Mouse (Mus musculus): Measurements from ENCODE around the gene Sptssb. TPM values are rescaled to one million over a fixed set of nuclear protein-coding genes. Genes with fewer than 3 reads are reported as not detected.

Gene Sptssb
- 0.17 TPM in 1 of 2 replicates, not detected in the other for polyA plus RNA-seq (2016; fragmentation: Nextera tagmentation; extraction: Ambion mirVana)

DNA sequence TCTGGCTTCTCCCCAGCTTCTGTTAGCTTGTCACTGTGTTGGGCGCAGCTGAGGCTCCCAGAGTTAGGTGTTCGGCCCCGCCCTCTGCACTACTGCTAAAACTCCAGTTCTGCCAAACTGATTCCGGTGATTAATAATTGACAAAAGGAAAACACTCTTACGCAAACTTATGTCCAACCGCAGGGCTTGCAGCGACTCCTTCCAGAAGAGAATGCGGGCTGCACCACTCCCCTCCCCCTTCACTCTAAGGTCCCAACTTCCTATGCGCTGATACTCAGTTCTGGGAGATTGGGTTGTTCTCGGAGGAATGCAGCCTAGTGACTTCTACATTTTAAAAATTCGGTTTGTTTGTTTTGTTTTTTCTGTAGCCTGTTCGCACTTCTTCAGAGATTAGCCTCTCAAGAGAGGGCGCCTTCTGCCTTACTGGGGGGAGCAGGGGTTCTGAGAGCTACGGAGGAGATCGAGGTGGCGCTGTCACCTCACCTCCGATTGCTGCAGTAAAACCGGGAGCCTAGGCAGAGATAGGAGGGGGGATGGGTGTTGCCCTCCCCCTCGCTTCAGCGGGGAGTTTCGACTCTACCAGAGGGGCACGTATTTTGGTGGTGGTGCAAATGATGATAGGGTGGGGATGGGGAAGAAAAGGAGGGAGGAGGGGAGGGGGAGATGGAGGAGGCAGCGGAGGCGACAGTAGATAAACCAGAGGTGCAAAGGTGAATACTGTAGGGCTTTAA, at the start of gene Sptssb:
Gene Sptssb (minus strand): TSS at position 83 of the 731 bp plus-strand sequence.
- Histone ChIP-seq H3K36me3 (replicated peaks) (no peaks in the 10 kb centered on the region), H3K4me2 (peak within 1 kb of the TSS; percentile 97), H3K9me3 (no peaks in the 10 kb centered on the region), H3K4me3 (replicated peaks) (peak within 1 kb of the TSS; percentile 53), H3K9ac (peak within 1 kb of the TSS; percentile 53), H3K4me1 (peaks cover 16% of the 10 kb centered on the region), H3K27me3 (peaks cover 22% of the 10 kb centered on the region), H3K27ac (no peak within 1 kb of the TSS)
- peak; percentile 59 for ATAC-seq (ENCODE audit: low FRiP score)
- 2% methylated on average over 24 of the region's 24 CpGs for WGBS

GRCm38 (mm10) chr3:69908074-69908473, 48.3 kb upstream of the Sptssb start:
- H3K4me2 ChIP-seq = no peak overlapping the region
- 62% methylated on average over 4 of the region's 4 CpGs for WGBS
- H3K9ac ChIP-seq = no peak overlapping the region
- no peak for ATAC-seq (ENCODE audit: low FRiP score)
- no peak overlapping the region for H3K27ac ChIP-seq
- no peaks in the 10 kb centered on the region for H3K27me3 ChIP-seq
- no peaks in the 10 kb centered on the region for H3K9me3 ChIP-seq
- H3K4me1 ChIP-seq = peaks cover 4% of the 10 kb centered on the region; the same call in 1 of the 2 replicates
- no peaks in the 10 kb centered on the region for H3K36me3 ChIP-seq (replicated peaks)
- no peak overlapping the region for H3K4me3 ChIP-seq (replicated peaks)

GRCm38 (mm10) chr3:69907564-69907963, 47.8 kb upstream of the Sptssb start:
- Histone ChIP-seq H3K9ac (no peak overlapping the region), H3K36me3 (replicated peaks) (no peaks in the 10 kb centered on the region), H3K9me3 (no peaks in the 10 kb centered on the region), H3K4me2 (no peak overlapping the region), H3K4me3 (replicated peaks) (no peak overlapping the region), H3K27ac (no peak overlapping the region), H3K4me1 (no peaks in the 10 kb centered on the region), H3K27me3 (no peaks in the 10 kb centered on the region)
- ATAC-seq (ENCODE audit: low FRiP score) = 0 out of 2 replicates have a peak, but pooled peaks have one; percentile 46
- WGBS = 58% methylated on average over 6 of the region's 6 CpGs

DNA sequence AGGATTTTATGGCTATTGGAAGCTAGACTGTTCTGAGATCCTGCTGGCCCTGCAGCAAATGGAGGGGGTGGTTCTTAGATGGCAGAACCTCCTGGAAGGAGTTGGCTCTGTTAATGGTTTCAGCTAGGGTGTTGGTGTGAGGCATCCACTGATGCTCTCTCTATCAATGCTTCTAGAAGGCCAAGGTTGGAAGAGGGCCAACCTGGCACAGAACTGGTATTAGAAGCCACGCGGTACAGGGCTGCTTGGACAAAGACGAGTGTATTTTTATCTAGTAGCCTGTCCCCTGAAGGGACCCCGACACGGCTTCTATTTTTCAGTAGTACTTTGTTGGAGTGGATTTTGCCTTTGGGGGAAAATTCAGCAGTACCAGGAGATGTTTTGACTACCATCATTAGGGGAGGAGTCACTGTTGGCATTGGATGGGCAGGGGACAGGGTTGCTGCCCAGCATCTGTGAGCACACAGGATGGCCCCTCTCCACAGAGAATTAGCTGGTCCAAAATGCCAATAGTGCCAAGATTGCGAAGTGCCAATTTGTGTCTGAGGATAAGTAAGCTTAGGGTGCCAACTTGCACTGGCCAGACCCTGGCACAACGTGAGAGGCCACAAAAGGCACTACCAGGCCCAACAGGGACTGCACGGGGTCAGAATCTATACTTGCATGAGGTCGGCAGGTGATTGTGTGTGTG, 43.2 kb upstream of the Sptssb start:
- Histone ChIP-seq H3K36me3 (replicated peaks) (no peaks in the 10 kb centered on the region), H3K9me3 (no peaks in the 10 kb centered on the region), H3K4me3 (replicated peaks) (no peak overlapping the region), H3K4me1 (no peaks in the 10 kb centered on the region), H3K4me2 (no peak overlapping the region), H3K27me3 (no peaks in the 10 kb centered on the region), H3K27ac (no peak overlapping the region), H3K9ac (no peak overlapping the region)
- no peak for ATAC-seq (ENCODE audit: low FRiP score)
- 93% methylated on average over 9 of the region's 9 CpGs for WGBS

GRCm38 (mm10) chr3:69902382-69902781, 42.6 kb upstream of the Sptssb start:
- no peak overlapping the region for H3K9ac ChIP-seq
- no peaks in the 10 kb centered on the region for H3K9me3 ChIP-seq
- no peak overlapping the region for H3K27ac ChIP-seq
- H3K4me2 ChIP-seq = no peak overlapping the region
- H3K4me3 ChIP-seq (replicated peaks) = no peak overlapping the region
- no peak for ATAC-seq (ENCODE audit: low FRiP score)
- WGBS = 71% methylated on average over 2 of the region's 2 CpGs
- no peaks in the 10 kb centered on the region for H3K4me1 ChIP-seq
- no peaks in the 10 kb centered on the region for H3K36me3 ChIP-seq (replicated peaks)
- H3K27me3 ChIP-seq = no peaks in the 10 kb centered on the region

- Histone ChIP-seq H3K4me2 (no peak overlapping the region), H3K36me3 (replicated peaks) (no peaks in the 10 kb centered on the region), H3K27me3 (no peaks in the 10 kb centered on the region), H3K9ac (no peak overlapping the region), H3K27ac (no peak overlapping the region), H3K4me3 (replicated peaks) (no peak overlapping the region), H3K9me3 (no peaks in the 10 kb centered on the region), H3K4me1 (no peaks in the 10 kb centered on the region)
- ATAC-seq (ENCODE audit: low FRiP score) = no peak
These were observed 42.2 kb upstream of the Sptssb start for GRCm38 (mm10) chr3:69901874-69902381.

DNA sequence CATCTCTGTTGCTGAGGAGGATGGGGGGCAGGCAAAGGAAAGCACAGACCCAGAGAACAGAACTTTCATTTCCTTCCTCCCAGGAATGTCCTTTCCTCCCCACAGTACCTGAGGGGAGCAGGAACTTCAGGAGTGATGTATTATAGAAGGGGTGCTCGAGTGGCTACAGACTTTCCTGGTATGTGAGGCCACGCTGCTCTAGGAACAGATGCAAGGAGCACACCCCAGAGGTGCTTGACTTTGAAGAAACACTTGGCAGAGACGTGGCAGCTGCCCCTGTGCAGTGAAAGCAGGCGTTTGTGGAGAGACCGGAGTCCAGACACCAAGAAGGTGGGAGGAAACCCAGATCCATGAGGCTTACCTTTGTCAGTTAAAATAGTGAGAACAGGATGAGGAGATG, 40.6 kb upstream of the Sptssb start:
- Histone ChIP-seq H3K4me2 (no peak overlapping the region), H3K36me3 (replicated peaks) (no peaks in the 10 kb centered on the region), H3K9me3 (no peaks in the 10 kb centered on the region), H3K27me3 (no peaks in the 10 kb centered on the region), H3K9ac (no peak overlapping the region), H3K4me1 (no peaks in the 10 kb centered on the region), H3K4me3 (replicated peaks) (no peak overlapping the region), H3K27ac (no peak overlapping the region)
- WGBS = 82% methylated on average over 5 of the region's 5 CpGs
- no peak for ATAC-seq (ENCODE audit: low FRiP score)

DNA sequence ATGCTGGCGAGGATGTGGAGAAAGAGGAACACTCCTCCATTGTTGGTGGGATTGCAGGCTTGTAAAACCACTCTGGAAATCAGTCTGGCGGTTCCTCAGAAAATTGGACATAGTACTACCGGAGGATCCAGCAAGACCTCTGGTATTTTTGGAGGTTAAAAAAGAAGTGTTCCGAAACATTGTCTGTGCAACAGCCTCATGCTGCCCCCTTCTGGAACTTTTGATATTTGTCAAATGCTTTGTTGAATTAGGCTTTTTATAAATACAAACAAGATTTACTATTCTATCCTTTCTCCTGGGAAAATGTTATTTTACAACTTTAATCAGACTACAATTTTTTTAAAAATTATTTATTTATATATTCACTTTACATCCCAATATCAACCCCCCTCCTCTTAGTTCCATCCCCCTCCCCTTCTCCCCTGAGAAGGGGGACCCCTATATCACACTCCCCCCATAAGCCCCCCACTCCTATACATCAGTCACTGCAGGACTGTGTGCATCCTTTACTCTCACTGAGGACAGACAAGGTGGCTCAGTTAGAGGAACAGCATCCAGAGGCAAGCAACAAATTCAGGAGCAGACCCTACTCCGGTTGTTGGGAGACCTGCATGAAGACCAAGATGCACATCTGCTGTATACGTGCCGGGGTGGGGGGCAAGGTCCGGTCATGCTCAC, 38.3 kb upstream of the Sptssb start:
- no peaks in the 10 kb centered on the region for H3K36me3 ChIP-seq (replicated peaks)
- WGBS = 74% methylated on average over 7 of the region's 8 CpGs
- no peak overlapping the region for H3K9ac ChIP-seq
- H3K4me2 ChIP-seq = no peak overlapping the region
- no peak overlapping the region for H3K4me3 ChIP-seq (replicated peaks)
- H3K27me3 ChIP-seq = no peaks in the 10 kb centered on the region
- ATAC-seq (ENCODE audit: low FRiP score) = 0 out of 2 replicates have a peak, but pooled peaks have one; percentile 36
- H3K4me1 ChIP-seq = no peaks in the 10 kb centered on the region
- no peaks in the 10 kb centered on the region for H3K9me3 ChIP-seq
- H3K27ac ChIP-seq = no peak overlapping the region

DNA sequence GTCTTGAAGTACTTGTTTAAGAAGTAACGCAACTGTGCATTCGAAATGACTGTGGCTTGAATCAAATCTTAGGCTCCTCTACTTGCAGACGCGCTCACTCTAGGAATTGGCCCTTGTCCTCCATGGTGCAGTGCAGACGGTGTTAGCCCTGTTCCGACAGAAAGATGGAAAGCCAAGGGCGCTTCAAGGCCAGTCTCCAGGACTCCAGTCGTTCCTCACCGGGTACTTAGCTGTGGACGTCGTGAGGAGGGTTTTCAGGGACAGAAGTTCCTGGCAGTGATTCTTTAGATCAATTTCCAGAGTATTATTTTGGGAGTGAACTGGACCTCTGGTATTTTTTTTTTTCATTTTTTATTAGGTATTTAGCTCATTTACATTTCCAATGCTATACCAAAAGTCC, 35.8 kb upstream of the Sptssb start:
- ATAC-seq (ENCODE audit: low FRiP score) = no peak
- H3K9me3 ChIP-seq = no peaks in the 10 kb centered on the region
- H3K36me3 ChIP-seq (replicated peaks) = no peaks in the 10 kb centered on the region
- H3K4me1 ChIP-seq = no peaks in the 10 kb centered on the region
- H3K27ac ChIP-seq = no peak overlapping the region
- no peak overlapping the region for H3K4me2 ChIP-seq
- no peak overlapping the region for H3K9ac ChIP-seq
- no peaks in the 10 kb centered on the region for H3K27me3 ChIP-seq
- H3K4me3 ChIP-seq (replicated peaks) = no peak overlapping the region
- 90% methylated on average over 11 of the region's 11 CpGs for WGBS

- no peak for ATAC-seq (ENCODE audit: low FRiP score)
- no peaks in the 10 kb centered on the region for H3K4me1 ChIP-seq
These were observed 32.7 kb upstream of the Sptssb start for GRCm38 (mm10) chr3:69892187-69893094.

GRCm38 (mm10) chr3:69885866-69886265, 26.1 kb upstream of the Sptssb start:
- Histone ChIP-seq H3K36me3 (replicated peaks) (no peaks in the 10 kb centered on the region), H3K4me2 (no peak overlapping the region), H3K4me1 (no peaks in the 10 kb centered on the region), H3K27ac (no peak overlapping the region), H3K9ac (no peak overlapping the region), H3K27me3 (no peaks in the 10 kb centered on the region), H3K9me3 (no peaks in the 10 kb centered on the region), H3K4me3 (replicated peaks) (no peak overlapping the region)
- WGBS = 78% methylated on average over 2 of the region's 2 CpGs
- ATAC-seq (ENCODE audit: low FRiP score) = no peak

More at GRCm38 (mm10) chr3:69892187-69893094, 32.7 kb upstream of the Sptssb start:
- WGBS = 85% methylated on average over 9 of the region's 9 CpGs
- Histone ChIP-seq H3K4me3 (replicated peaks) (no peak overlapping the region), H3K27me3 (no peaks in the 10 kb centered on the region), H3K4me2 (no peak overlapping the region), H3K36me3 (replicated peaks) (no peaks in the 10 kb centered on the region), H3K9ac (no peak overlapping the region), H3K9me3 (no peaks in the 10 kb centered on the region), H3K27ac (no peak overlapping the region)
